Mouse (Mus musculus) C2C12 (cell line): ENCODE data around the gene Tfap2b. TPM values are rescaled to one million over a fixed set of nuclear protein-coding genes. Genes with fewer than 3 reads are reported as not detected.

Experiments
- H3K27me3 ChIP-seq: one replicate; pipeline ENCODE4 v1.6.1; 2011; ENCODE audit not compliant: control insufficient read depth, insufficient read depth, insufficient read length
- H3K36me3 ChIP-seq: one replicate; pipeline ENCODE4 v1.6.1; 2011; ENCODE audit not compliant: control insufficient read depth, insufficient read depth
- H3K4me3 ChIP-seq: one replicate; pipeline ENCODE4 v1.5.1; 2011; ENCODE audit warnings: mild to moderate bottlenecking, control low read depth; ENCODE audit not compliant: poor library complexity, insufficient read depth, severe bottlenecking
- H3K79me2 ChIP-seq: one replicate; pipeline ENCODE4 v1.6.1; 2011; ENCODE audit not compliant: control insufficient read depth, insufficient read depth
- H3K79me3 ChIP-seq: one replicate; pipeline ENCODE4 v1.6.1; 2011; ENCODE audit warnings: low read depth, control low read depth
- H3ac ChIP-seq: one replicate; pipeline ENCODE3; 2011; ENCODE audit warnings: low read depth; ENCODE audit not compliant: control insufficient read depth, insufficient read length
- CEBPB ChIP-seq: IDR thresholded peaks from one replicate; pipeline ENCODE4 v1.6.1; 2011; ENCODE audit warnings: low read depth, mild to moderate bottlenecking, control low read depth, moderate library complexity
- CTCF ChIP-seq: IDR thresholded peaks from one replicate; pipeline ENCODE4 v1.5.1; 2011; ENCODE audit not compliant: control insufficient read depth, insufficient read depth, insufficient read length
- FOSL1 ChIP-seq: IDR thresholded peaks from one replicate; pipeline ENCODE4 v1.8.0; 2011; ENCODE audit warnings: mild to moderate bottlenecking, low read length; ENCODE audit not compliant: poor library complexity, insufficient read depth, severe bottlenecking
- MAX ChIP-seq: IDR thresholded peaks from one replicate; pipeline ENCODE4 v1.6.1; 2011; ENCODE audit warnings: mild to moderate bottlenecking, control low read depth
- MYOD1 ChIP-seq: IDR thresholded peaks from one replicate; pipeline ENCODE4 v1.6.1; 2011; ENCODE audit warnings: low read depth; ENCODE audit not compliant: control insufficient read depth, insufficient read length
- MYOG ChIP-seq: IDR thresholded peaks from one replicate; pipeline ENCODE4 v1.6.1; 2011; ENCODE audit not compliant: control insufficient read depth, insufficient read length; ENCODE audit errors: extremely low read depth
- USF1 ChIP-seq: IDR thresholded peaks from one replicate; pipeline ENCODE4 v1.6.1; 2011; ENCODE audit warnings: low read depth, mild to moderate bottlenecking, control low read depth, moderate library complexity
- polyA plus RNA-seq: library from polyadenylated mRNA; unstranded; fragments of >200 nt; fragmentation: generic; extraction: Trizol; gene quantifications from one replicate; pipeline ENCODE4 v1.2.1, GENCODE M21; 2012; ENCODE audit warnings: missing spikeins

Gene Tfap2b
- polyA plus RNA-seq, 1 experiment: not detected

DNA sequence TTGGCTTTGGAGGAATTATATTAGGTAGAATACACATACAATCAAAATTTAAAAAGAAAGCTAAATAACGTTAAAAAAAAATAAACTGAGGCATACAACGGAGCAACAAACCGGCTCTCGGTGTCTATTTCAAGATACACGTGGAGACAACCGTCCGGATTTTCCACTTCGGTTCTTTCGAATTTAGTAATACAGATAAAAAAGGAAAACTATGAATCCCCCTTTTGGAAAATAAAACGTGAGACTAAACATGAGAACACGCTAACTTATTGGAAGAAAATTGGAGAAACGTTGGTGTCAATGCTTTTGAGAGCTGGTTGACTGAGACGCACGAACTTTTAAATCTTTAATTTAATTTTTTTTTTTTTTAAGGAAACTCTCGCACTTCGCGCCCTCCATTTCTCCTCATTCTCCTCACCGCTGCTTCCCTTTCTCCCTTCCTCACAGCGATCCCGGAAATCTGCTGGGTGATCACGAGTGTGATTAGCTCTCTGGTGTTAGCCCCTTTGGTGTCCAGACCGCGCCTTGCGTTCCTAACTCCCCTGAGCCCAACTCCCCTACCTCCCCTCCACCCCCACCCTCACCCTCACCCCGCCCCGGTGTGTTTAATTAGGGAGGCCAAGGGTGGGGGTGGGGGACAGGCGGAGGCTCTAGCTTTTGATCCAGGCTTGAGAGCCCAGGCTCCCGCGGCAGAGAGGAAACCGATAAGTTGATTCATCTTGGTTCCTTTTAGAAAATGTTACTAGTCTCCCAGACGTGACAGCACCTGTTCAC, 25.9 kb downstream of the Tfap2b start:
- Histone ChIP-seq H3K79me2 (no peaks in the 10 kb centered on the region), H3K36me3 (no peaks in the 10 kb centered on the region), H3ac (no peak overlapping the region), H3K79me3 (no peaks in the 10 kb centered on the region), H3K4me3 (no peak overlapping the region), H3K27me3 (no peaks in the 10 kb centered on the region)
- TF ChIP-seq USF1: no peak
- TF ChIP-seq MYOG: no peak
- TF ChIP-seq MYOD1: no peak
- TF ChIP-seq CTCF: no peak
- TF ChIP-seq CEBPB: no peak
- TF ChIP-seq FOSL1: no peak

DNA sequence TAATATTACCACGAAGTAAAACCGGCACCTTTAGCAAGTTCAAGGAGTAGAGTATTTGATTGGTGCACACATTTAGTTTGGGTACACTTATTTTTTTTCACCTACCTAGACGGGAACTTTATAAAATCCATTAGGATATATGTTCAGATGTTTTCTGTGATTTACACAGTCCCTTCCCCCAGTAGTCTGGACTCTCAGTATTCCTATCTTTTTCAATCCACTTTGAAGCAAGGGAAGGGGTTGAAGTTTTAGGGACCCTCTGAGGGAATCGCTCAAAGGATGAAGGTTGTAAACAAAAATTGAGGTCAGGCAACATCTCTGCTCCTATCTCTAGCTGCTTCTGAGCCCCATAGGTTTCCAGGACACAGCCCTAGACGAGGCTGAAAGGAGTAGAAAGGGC, 27.3 kb downstream of the Tfap2b start:
- H3K4me3 ChIP-seq: no peak overlapping the region
- TF ChIP-seq MYOG (no peak), CEBPB (no peak), MYOD1 (no peak), FOSL1 (no peak), USF1 (no peak), MAX (no peak), CTCF (no peak)
- H3K36me3 ChIP-seq: no peaks in the 10 kb centered on the region
- no peaks in the 10 kb centered on the region for H3K79me2 ChIP-seq
- no peaks in the 10 kb centered on the region for H3K79me3 ChIP-seq
- no peak overlapping the region for H3ac ChIP-seq
- no peaks in the 10 kb centered on the region for H3K27me3 ChIP-seq

DNA sequence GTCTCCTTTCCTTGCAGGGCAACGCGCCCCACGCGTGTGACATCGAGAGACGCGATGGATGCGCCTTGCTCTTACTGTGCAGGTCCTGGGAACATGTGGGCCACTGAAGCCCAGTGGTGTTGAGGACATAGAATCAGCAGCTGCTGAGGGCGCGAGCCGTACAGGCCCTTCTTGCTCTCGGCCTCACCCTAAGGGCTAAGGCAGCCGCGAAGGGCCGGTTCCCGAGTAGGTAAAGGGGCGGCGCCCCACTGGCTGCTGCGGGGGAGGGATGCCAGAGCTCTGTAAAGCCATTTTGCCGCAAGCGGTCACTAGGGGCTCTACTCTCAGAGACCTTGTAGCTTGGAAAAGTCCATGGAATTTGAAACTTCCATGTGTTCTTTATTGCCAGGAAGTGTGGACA, 27.9 kb downstream of the Tfap2b start:
- Histone ChIP-seq H3ac (no peak overlapping the region), H3K79me3 (no peaks in the 10 kb centered on the region), H3K79me2 (no peaks in the 10 kb centered on the region), H3K27me3 (no peaks in the 10 kb centered on the region), H3K36me3 (no peaks in the 10 kb centered on the region), H3K4me3 (no peak overlapping the region)
- TF ChIP-seq MAX: no peak
- TF ChIP-seq MYOG: no peak
- no peak for TF ChIP-seq FOSL1
- TF ChIP-seq MYOD1: no peak
- TF ChIP-seq USF1: no peak
- TF ChIP-seq CTCF: no peak
- TF ChIP-seq CEBPB: no peak

DNA sequence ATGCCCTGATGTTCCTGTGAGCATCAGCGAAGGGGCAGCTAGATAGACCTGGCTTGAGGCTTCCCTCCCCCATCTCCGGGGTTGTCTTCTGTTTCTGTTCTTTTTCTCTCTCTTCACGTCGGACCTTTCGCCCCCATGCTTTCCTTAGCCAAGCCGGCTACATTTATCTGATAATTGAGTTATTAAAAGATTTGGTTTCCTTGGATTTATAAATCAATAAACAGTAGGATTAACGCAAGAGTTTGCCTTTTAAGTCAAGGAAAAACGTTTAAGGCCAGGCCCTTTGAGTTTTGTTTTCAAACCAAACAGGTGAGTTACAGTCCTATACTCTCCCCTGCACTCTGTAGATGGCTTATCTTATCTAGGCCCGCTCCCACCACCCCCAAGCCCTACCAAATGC, 28.3 kb downstream of the Tfap2b start:
- no peaks in the 10 kb centered on the region for H3K79me3 ChIP-seq
- TF ChIP-seq MAX (no peak), CTCF (no peak), MYOG (no peak), MYOD1 (no peak), CEBPB (no peak), FOSL1 (no peak), USF1 (no peak)
- H3K4me3 ChIP-seq: no peak overlapping the region
- no peak overlapping the region for H3ac ChIP-seq
- H3K36me3 ChIP-seq: no peaks in the 10 kb centered on the region
- H3K79me2 ChIP-seq: no peaks in the 10 kb centered on the region
- H3K27me3 ChIP-seq: no peaks in the 10 kb centered on the region

DNA sequence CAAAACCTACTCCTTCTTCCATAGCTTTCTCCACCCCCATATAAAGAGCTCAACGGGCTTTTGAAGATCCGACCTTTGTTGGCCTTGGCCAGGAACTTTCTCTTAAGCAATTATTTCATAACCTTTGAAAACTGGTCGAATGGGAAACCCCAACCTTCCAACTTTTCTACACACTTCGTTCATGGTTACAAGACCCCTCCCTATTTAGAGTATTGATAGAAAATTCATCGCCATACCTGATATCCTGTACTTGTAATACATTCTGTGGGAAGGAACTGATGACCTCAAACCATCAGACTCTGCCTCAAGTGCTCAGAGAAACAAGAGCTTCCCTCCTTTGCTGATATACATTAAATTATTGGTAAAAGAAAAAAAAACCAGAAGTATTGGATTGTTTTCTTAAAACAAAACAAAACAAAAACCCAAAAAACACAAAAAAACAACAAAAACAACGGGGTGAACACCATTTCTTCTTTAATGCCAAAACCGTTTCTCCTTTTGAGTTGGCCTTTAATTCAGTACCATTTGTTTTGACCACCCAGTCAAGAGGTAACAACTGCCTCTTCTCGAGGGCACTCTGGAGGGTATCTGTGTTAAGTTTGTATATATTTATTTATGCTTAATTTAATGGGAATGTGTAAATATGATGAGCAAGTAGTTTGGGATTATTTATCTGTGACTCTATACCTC, 29.2 kb downstream of the Tfap2b start:
- Histone ChIP-seq H3ac (no peak overlapping the region), H3K79me2 (no peaks in the 10 kb centered on the region), H3K36me3 (no peaks in the 10 kb centered on the region), H3K79me3 (no peaks in the 10 kb centered on the region), H3K4me3 (no peak overlapping the region), H3K27me3 (no peaks in the 10 kb centered on the region)
- TF ChIP-seq MYOG (no peak), FOSL1 (no peak), USF1 (no peak)
